Mouse (Mus musculus): ENCODE measurements around the gene Cap1. TPM values are rescaled to one million over a fixed set of nuclear protein-coding genes. Genes with fewer than 3 reads are reported as not detected.

Cap1 gene
- 43.0 and 45.9 TPM in 2 replicates for polyA plus RNA-seq (2012; rRNA removed)

DNA sequence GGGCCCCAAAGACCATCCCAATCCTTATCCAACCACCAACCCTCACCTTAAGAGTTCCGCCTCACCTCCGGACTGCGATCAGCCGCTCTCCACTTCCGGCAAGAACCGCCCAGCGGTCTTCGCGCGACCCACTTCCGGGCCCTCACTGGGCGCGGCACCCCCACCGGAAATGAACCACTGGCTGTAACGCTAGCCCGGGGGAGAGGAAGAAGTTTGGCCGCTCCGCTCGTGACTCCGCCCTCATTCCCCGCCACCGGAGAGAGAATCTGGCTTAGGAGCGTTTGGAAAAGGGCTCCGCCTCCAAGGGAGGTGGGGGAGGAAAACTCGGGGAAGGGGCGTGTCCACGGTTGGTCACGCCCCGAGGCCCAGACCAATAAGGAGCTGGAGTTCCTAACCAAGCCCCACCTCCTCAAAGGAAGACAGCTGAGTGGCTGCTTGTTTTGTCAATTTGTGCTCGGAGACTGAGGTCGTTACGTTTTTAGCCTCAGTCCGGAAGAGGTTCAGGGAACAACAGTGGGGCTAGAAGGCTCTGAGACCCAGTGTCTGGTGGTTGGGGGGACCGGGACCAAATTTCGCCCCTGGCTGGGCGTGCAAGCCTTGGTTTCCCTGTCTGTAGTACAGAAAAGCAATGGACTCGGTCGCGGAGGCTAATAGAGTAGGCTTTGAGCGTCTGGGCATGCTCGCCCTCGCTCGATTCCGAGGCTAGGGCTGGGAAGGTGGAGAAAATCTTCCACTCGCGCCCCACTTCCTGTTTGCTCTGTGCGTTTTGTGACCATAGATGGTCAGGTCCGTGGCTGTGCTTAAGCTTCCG lies at the start of gene Cap1:
TSS of gene Cap1 (minus strand) at position 289 of the 811 bp plus-strand sequence.

GRCm38 (mm10) chr4:122835530-122836402 lies 50.1 kb downstream of the Cap1 start, which contains the start of gene Ppt1:
Gene Ppt1 (plus strand): TSS chr4:122836242.

Other genes starting within 250 kb of the Cap1 start
- gene 9530002B09Rik, start 196.8 kb downstream of the Cap1 start, polyA plus RNA-seq (2012; rRNA removed), result not detected in 2 replicates
- 17.4 and 18.0 TPM in 2 replicates for gene Ppt1, start 49.8 kb downstream of the Cap1 start, polyA plus RNA-seq (2012; rRNA removed)
- 0.07 and 0.08 TPM in 2 replicates for gene Mfsd2a, start 75.1 kb upstream of the Cap1 start, polyA plus RNA-seq (2012; rRNA removed)
- gene Mycl, start 109.6 kb upstream of the Cap1 start, polyA plus RNA-seq (2012; rRNA removed), result 0.82 and 0.99 TPM in 2 replicates
- gene Trit1, start 130.5 kb upstream of the Cap1 start, polyA plus RNA-seq (2012; rRNA removed), result 4.5 and 5.4 TPM in 2 replicates
- gene Bmp8b, start 219.1 kb upstream of the Cap1 start, polyA plus RNA-seq (2012; rRNA removed), result 0.22 and 0.24 TPM in 2 replicates
- gene Oxct2b, start 230.2 kb upstream of the Cap1 start, polyA plus RNA-seq (2012; rRNA removed), result 0.03 and 0.06 TPM in 2 replicates